Mouse (Mus musculus): ENCODE measurements around the gene Phactr2.
"Not testable (repeated sequence)": the region's sequence is repeated elsewhere in the genome, so short reads cannot be mapped to it uniquely, and the experiment has no call there.

DNA sequence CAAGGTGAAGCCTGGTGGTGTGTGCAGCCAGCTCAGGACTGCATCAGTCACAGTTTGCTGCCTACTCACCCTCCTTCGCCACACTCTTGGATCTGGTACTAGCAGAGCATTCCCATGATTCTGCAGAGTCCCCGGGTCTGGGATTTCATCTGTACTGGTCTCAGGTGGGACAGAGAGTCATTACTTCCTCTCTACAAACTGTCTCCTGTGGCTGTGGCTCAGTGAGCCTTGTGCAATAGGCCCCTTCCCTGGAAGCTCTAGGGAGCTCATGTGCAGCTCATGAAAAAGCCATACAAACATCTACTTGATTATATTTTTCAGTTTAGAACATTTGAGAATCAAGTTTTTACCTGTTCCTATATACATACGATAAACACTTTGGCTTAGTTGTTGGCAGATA, 9.9 kb downstream of the Phactr2 start:
- not testable (repeated sequence) for TF ChIP-seq MAX (IDR thresholded peaks at IDR 0.05; ENCODE audit: low read length); CTCF (conservative IDR thresholded peaks at IDR 0.05 in 1 of 2, IDR thresholded peaks at IDR 0.05 in 1 of 2; ENCODE audit: low read depth in 2 of 2, low read length in 2 of 2); HCFC1 (IDR thresholded peaks at IDR 0.05; ENCODE audit: low read depth, low read length); SMC3 (IDR thresholded peaks at IDR 0.05; ENCODE audit: low read depth, low read length); POLR2AphosphoS2 (IDR thresholded peaks at IDR 0.05; ENCODE audit: low read depth, low read length); POLR2A (IDR thresholded peaks at IDR 0.05; ENCODE audit: low read depth, low read length); ETS1 (conservative IDR thresholded peaks at IDR 0.05; ENCODE audit: low read depth, low read length); UBTF (IDR thresholded peaks at IDR 0.05; ENCODE audit: low read depth, low read length); MAZ (IDR thresholded peaks at IDR 0.05; ENCODE audit: low read depth, low read length); CHD2 (IDR thresholded peaks at IDR 0.05; ENCODE audit: low read length); GABPA (IDR thresholded peaks at IDR 0.05; ENCODE audit: insufficient replicate concordance, low read depth, low read length); ZNF384 (IDR thresholded peaks at IDR 0.05; ENCODE audit: low read depth, low read length)
